Mouse (Mus musculus): Measurements from ENCODE around the gene Syt7. TPM values are rescaled to one million over a fixed set of nuclear protein-coding genes. Genes with fewer than 3 reads are reported as not detected.

The Syt7 gene
- 0.10 and 0.21 TPM in 2 replicates for polyA plus RNA-seq (2015; fragmentation: Nextera tagmentation; extraction: Ambion mirVana)

DNA sequence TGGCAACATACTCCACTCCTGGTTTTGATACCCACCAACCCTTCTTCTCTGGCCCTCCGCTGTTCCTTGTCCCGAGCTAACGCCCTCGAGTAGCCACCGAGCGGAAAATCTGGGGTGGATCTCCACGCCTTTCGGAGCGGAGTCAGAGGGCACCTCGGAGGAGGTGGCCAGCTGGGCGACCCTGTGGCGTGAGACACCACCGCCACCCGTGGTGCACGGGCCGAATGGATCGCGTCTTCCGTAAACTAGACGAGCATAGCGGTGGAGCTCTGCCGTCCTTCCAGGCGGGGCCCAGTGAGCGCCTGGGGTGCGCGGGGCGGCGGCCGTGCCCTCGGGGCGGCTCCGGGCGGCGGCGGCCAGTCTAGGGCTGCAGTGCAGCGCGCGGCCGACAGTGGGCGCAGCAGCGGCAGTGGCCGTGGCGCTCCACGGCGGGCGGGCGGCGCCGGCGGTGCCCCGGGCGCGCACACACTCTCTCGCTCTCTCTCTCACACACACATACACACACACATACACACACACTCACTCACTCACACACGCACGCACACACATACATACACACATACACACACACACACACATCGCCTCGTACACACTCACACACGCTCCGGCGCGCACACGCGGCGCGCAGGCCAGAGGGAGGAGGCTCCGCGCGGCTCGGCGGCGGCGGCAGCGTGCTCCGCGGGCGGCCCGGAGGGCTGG lies at the start of gene Syt7:
Syt7 (plus strand) TSS at position 476 of the 699 bp plus-strand sequence.
- Histone ChIP-seq H3K27me3 (peaks cover 79% of the 10 kb centered on the region), H3K4me3 (replicated peaks) (peak within 1 kb of the TSS; percentile 59), H3K4me1 (replicated peaks) (peaks cover 15% of the 10 kb centered on the region; the same call in 1 of the 2 replicates), H3K27ac (no peak within 1 kb of the TSS), H3K36me3 (no peaks in the 10 kb centered on the region), H3K9ac (peak within 1 kb of the TSS; percentile 43; the same call in 1 of the 2 replicates), H3K4me2 (peak within 1 kb of the TSS; percentile 72), H3K9me3 (replicated peaks) (no peaks in the 10 kb centered on the region)
- peak; percentile 74 for ATAC-seq (ENCODE audit: low read depth)
- peak; percentile 61 for DNase-seq
- 1% methylated on average over 64 of the region's 78 CpGs for WGBS (ENCODE audit: insufficient replicate concordance)

DNA sequence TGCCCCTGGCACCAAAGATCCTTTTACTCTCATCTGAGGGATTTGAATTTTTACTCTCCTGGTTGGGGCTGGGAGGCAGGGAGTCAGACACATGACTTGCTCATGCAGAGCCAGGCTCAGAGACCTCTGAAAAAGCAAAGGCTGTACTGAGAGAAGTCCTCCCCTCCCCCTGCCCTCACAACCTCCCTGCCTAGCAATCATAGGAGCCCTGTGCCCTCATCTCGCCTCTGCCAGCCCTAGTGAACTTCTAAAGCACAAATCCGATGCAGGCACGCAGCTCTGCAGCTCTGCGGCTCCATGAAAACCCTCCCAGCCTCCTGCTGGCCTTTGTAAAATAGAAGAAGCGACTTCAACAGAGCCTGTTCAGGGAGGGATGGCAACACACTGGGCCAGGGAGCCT lies 49.6 kb upstream of the Syt7 start:
- Histone ChIP-seq H3K27ac (no peak overlapping the region), H3K9ac (no peak overlapping the region), H3K4me2 (no peak overlapping the region), H3K4me1 (replicated peaks) (no peaks in the 10 kb centered on the region), H3K4me3 (replicated peaks) (no peak overlapping the region), H3K9me3 (replicated peaks) (no peaks in the 10 kb centered on the region), H3K27me3 (peaks cover 21% of the 10 kb centered on the region), H3K36me3 (no peaks in the 10 kb centered on the region)
- 34% methylated on average over 5 of the region's 5 CpGs for WGBS (ENCODE audit: insufficient replicate concordance)
- DNase-seq (no peak), ATAC-seq (ENCODE audit: low read depth) (no peak)

DNA sequence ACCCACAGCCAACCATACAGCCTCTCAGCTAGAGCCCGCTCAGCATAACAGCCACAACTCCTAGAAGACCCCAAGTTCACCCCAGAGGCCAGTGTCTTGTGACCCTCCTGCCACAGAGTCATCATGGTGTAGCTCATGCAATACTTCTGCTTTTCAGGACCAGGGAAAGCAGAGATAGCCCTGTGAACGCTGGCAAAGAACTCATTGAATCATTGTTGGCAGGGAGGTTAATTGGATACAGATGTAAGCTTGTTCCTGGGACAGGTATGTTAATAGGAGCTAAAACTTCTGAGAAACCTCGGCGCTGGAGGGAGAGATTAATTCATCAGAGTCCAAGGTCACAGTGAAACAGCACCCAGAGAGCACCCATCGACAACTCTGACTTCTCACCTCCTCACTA lies 48.2 kb upstream of the Syt7 start:
- Histone ChIP-seq H3K9ac (no peak overlapping the region), H3K27ac (no peak overlapping the region), H3K4me3 (replicated peaks) (no peak overlapping the region), H3K36me3 (no peaks in the 10 kb centered on the region), H3K4me2 (no peak overlapping the region), H3K9me3 (replicated peaks) (no peaks in the 10 kb centered on the region), H3K4me1 (replicated peaks) (no peaks in the 10 kb centered on the region), H3K27me3 (peaks cover 21% of the 10 kb centered on the region)
- DNase-seq (no peak), ATAC-seq (ENCODE audit: low read depth) (no peak)
- WGBS (ENCODE audit: insufficient replicate concordance), result 21% methylated on average over 5 of the region's 5 CpGs

DNA sequence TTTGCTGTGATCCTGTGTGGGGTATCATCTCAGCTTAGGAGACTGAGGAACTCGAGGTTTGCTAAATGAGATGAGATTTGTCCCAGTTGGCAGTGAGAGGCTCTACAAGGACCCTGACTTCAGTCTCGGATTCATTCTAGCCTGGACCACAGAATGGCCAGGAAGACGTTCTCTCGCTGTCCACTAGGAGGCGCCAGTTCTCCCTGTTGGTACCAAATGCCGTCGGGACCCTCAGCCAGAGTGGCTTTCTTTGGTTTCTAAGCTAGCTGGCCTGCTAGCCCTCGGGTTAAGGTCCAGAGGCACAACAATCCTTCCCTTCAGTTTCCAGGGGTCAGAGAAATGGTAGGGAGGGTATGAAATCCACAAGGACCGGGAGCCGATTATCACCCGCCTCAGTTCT lies 47.7 kb upstream of the Syt7 start:
- Histone ChIP-seq H3K4me2 (no peak overlapping the region), H3K27me3 (peaks cover 21% of the 10 kb centered on the region), H3K4me1 (replicated peaks) (no peaks in the 10 kb centered on the region), H3K4me3 (replicated peaks) (no peak overlapping the region), H3K9ac (no peak overlapping the region), H3K36me3 (no peaks in the 10 kb centered on the region), H3K9me3 (replicated peaks) (no peaks in the 10 kb centered on the region), H3K27ac (no peak overlapping the region)
- WGBS (ENCODE audit: insufficient replicate concordance), result 17% methylated on average over 11 of the region's 11 CpGs
- DNase-seq (peak; percentile 4), ATAC-seq (ENCODE audit: low read depth) (no peak)

DNA sequence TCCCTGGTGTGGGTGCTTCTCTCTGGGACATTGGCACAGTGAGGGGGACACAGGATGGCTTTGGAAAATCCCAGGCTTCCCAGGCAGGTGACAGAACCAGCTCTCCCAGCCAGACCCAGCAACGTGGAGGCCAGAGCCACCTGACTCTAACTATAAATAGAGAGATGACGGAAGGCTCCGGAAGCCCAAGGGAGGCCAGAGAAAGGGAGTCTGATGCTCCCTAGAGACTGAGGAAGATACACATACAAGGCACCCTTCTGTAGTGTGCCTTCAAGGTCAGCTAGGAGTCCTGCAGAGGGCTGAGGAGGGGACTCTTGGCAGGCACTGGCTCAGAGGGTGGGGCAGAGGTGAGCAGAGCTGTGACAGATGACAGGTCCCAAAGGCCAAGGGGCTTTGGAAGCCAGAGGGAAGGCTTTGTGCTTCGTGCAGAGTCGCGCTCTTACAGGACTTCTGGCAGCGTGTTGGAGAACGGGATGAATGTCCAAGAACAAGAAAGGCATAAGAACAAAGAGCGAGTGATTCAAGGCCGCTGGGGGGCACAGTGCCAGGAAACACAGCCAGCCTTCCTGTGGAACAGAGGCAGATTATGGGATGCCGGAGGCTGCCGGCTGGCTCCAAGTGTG lies 47.0 kb upstream of the Syt7 start:
- no peaks in the 10 kb centered on the region for H3K9me3 ChIP-seq (replicated peaks)
- no peak overlapping the region for H3K27ac ChIP-seq
- H3K27me3 ChIP-seq, result peaks cover 21% of the 10 kb centered on the region
- 66% methylated on average over 12 of the region's 12 CpGs for WGBS (ENCODE audit: insufficient replicate concordance)
- ATAC-seq (ENCODE audit: low read depth), result no peak
- H3K9ac ChIP-seq, result no peak overlapping the region
- DNase-seq, result no peak
- no peaks in the 10 kb centered on the region for H3K4me1 ChIP-seq (replicated peaks)
- no peaks in the 10 kb centered on the region for H3K36me3 ChIP-seq
- H3K4me3 ChIP-seq (replicated peaks), result no peak overlapping the region
- no peak overlapping the region for H3K4me2 ChIP-seq

DNA sequence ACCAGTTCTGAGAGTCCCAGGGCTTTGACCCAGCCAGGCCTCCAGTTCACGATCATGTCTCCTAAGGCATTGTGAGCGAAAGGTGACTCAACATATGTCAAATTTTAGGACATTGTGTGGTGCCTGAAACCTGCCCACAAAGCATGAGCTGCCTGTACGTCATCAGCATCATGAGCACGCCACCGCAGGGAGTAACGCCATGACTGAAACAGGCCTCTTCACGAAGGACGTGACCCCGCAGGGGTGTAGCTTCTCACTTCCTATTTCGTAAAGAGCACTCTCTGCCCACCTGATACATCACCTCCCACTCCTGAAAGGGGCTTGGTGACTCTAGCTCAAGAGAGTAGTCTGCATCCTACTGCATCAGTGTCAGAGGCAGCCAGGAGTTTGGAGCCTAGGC lies 45.0 kb upstream of the Syt7 start:
- 64% methylated on average over 10 of the region's 10 CpGs for WGBS (ENCODE audit: insufficient replicate concordance)
- H3K4me3 ChIP-seq (replicated peaks), result no peak overlapping the region
- no peak for ATAC-seq (ENCODE audit: low read depth)

DNA sequence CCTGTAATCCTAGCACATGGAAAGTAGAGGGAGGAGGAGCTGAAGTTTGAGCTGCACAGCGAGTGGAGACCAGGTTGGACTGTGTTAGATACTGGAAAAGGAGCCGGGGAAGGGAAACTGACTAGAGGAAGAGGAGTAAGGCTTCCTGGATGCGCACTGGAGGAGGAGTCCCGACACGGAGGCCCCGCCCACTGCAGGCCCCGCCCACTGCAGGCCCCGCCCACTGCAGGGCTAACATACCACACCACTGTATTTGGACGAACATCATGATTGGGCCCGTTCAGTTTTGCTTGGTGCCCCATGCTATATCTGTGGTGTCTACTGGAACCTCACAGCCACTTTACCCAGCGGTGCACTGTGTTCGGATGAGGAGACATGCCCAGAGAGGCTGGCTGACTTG lies 43.2 kb upstream of the Syt7 start:
- Histone ChIP-seq H3K9me3 (replicated peaks) (no peaks in the 10 kb centered on the region), H3K27me3 (no peaks in the 10 kb centered on the region), H3K4me3 (replicated peaks) (no peak overlapping the region), H3K36me3 (no peaks in the 10 kb centered on the region), H3K4me1 (replicated peaks) (no peaks in the 10 kb centered on the region), H3K9ac (no peak overlapping the region), H3K4me2 (no peak overlapping the region), H3K27ac (no peak overlapping the region)
- WGBS (ENCODE audit: insufficient replicate concordance), result 25% methylated on average over 12 of the region's 12 CpGs
- no peak for ATAC-seq (ENCODE audit: low read depth)
- no peak for DNase-seq

More for the DNA sequence above, 45.0 kb upstream of the Syt7 start:
- Histone ChIP-seq H3K27ac (no peak overlapping the region), H3K9me3 (replicated peaks) (no peaks in the 10 kb centered on the region), H3K4me2 (no peak overlapping the region), H3K36me3 (no peaks in the 10 kb centered on the region), H3K27me3 (peaks cover 13% of the 10 kb centered on the region), H3K9ac (no peak overlapping the region), H3K4me1 (replicated peaks) (no peaks in the 10 kb centered on the region)
- DNase-seq, result no peak

DNA sequence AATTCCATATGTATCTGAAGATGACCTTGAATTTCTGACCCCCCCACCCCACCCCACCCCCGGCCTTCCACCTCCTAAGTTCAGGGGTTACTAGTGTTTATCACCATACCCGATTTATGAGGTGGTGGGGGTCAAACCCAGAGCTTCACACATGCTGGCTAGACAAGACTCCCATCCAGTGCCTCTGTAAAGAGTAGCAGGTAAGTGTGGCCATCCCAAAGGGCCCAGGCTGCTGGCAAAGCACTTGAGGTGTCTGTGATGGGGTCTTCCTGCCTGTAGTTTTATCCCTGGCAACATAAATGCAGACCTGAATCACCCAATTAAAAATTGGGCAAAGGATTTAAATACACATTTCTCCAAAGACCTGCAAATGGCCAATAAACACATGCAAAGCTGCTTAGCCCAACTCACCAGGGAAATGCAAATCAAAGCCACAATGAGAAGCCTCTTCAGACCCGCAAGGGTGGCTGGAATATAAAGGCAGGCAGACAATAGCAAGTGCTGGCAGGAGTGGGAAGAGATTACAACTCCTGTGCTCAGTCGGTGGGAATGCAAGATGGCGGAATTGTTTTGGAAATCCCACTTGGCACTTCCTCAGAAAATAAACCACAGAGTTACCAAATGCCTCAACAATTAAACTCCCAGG lies 41.1 kb upstream of the Syt7 start:
- Histone ChIP-seq H3K4me2 (no peak overlapping the region), H3K36me3 (no peaks in the 10 kb centered on the region), H3K9me3 (replicated peaks) (no peaks in the 10 kb centered on the region), H3K4me1 (replicated peaks) (no peaks in the 10 kb centered on the region), H3K4me3 (replicated peaks) (no peak overlapping the region), H3K27me3 (no peaks in the 10 kb centered on the region), H3K27ac (no peak overlapping the region), H3K9ac (no peak overlapping the region)
- 49% methylated on average over 5 of the region's 5 CpGs for WGBS (ENCODE audit: insufficient replicate concordance)
- DNase-seq (no peak), ATAC-seq (ENCODE audit: low read depth) (no peak)

DNA sequence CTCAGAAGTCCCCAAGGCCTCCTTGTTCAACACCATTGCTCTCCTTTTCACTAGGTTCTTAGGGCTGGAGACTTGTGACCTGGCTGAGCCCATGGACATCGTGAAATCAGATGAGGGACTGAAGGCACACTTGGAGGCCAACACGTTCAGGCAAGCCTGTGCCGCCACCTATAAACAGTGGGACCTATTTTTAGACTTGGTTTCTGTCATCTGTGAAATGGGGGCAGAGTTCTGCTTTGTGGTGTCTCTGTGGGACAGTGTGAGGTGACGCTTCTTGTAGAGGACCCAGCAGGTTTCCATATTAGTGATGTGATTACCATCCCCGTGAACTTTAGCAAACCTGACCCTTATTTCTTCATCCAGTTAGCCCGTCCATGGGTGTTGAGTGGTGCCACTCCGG lies 36.7 kb upstream of the Syt7 start:
- WGBS (ENCODE audit: insufficient replicate concordance), result 61% methylated on average over 7 of the region's 7 CpGs
- Histone ChIP-seq H3K4me3 (replicated peaks) (no peak overlapping the region), H3K9me3 (replicated peaks) (no peaks in the 10 kb centered on the region), H3K27ac (no peak overlapping the region), H3K36me3 (no peaks in the 10 kb centered on the region), H3K4me2 (no peak overlapping the region), H3K9ac (no peak overlapping the region), H3K4me1 (replicated peaks) (peaks cover 4% of the 10 kb centered on the region), H3K27me3 (0 out of 2 replicates have a peak, but pooled peaks cover 9% of the 10 kb centered on the region)
- ATAC-seq (ENCODE audit: low read depth) (no peak), DNase-seq (no peak)

DNA sequence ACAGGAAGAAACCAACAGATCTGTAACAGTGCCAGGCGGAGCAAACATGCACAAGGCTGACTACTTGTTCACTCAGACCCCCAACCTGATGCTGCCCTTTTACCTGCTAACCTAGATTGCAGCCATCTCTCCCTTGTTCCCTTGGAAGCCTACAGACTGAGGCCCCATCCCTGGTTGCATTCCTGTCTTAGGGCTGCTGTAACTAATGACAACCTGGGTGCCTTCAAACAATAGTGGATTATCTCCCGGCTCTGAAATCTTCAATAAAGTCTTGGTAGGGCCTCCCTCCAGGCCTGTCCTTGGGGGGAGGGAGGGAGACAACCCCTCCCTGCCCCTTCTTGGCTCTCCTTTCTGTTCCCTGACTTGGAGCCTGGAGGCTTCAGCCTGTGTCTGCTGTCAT lies 34.1 kb upstream of the Syt7 start:
- Histone ChIP-seq H3K27ac (no peak overlapping the region), H3K4me3 (replicated peaks) (no peak overlapping the region), H3K4me2 (no peak overlapping the region), H3K27me3 (0 out of 2 replicates have a peak, but pooled peaks cover 11% of the 10 kb centered on the region), H3K36me3 (no peaks in the 10 kb centered on the region), H3K9me3 (replicated peaks) (no peaks in the 10 kb centered on the region), H3K4me1 (replicated peaks) (peaks cover 10% of the 10 kb centered on the region), H3K9ac (no peak overlapping the region)
- 58% methylated on average over 2 of the region's 2 CpGs for WGBS (ENCODE audit: insufficient replicate concordance)
- DNase-seq (no peak), ATAC-seq (ENCODE audit: low read depth) (no peak)

DNA sequence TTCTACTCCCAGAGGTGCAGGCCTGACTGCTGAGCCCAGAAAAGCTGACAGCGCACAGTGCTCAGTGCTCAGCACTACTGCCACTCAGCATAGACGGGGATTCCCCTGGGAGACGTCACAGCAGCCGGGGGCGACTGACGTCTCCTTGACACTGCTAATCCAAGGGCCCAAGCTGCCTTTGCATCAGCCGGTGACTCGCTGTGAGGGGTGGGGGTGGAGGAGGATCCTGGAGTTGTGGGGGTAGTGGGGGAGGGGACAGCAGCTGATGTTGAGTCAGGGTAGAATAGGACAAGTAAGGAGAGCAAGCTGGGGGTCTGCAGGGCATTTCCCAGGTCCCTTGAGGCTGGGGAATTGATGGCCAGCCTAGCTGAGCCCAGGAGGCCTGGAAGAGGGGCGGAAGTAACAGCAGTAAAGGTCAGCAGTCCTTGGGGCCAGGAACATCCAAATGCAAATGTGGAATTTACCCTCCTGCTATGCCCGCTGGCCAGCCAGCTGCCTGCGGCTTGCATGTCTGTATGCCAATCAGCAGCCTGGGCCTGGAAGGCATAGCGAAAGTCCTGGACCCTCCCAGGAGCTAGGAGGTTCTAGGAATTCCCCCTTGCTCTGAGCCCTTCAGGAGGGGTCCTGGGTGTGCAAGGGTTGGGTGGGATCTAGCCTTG lies 31.9 kb upstream of the Syt7 start:
- H3K9ac ChIP-seq, result no peak overlapping the region
- H3K27ac ChIP-seq, result no peak overlapping the region
- 12% methylated on average over 12 of the region's 12 CpGs for WGBS (ENCODE audit: insufficient replicate concordance)
- H3K4me2 ChIP-seq, result no peak overlapping the region
- H3K27me3 ChIP-seq, result 0 out of 2 replicates have a peak, but pooled peaks cover 11% of the 10 kb centered on the region
- H3K4me1 ChIP-seq (replicated peaks), result peaks cover 10% of the 10 kb centered on the region
- H3K4me3 ChIP-seq (replicated peaks), result no peak overlapping the region
- ATAC-seq (ENCODE audit: low read depth) (no peak), DNase-seq (no peak)
- H3K9me3 ChIP-seq (replicated peaks), result no peaks in the 10 kb centered on the region
- H3K36me3 ChIP-seq, result no peaks in the 10 kb centered on the region

All from liver, embryonic 13.5 days (tissue).